Mouse (Mus musculus): Measurements from ENCODE around the gene Mier2. TPM values are rescaled to one million over a fixed set of nuclear protein-coding genes. Genes with fewer than 3 reads are reported as not detected.

The Mier2 gene
- polyA plus RNA-seq, 2 experiments = 56.5 to 162 TPM

DNA sequence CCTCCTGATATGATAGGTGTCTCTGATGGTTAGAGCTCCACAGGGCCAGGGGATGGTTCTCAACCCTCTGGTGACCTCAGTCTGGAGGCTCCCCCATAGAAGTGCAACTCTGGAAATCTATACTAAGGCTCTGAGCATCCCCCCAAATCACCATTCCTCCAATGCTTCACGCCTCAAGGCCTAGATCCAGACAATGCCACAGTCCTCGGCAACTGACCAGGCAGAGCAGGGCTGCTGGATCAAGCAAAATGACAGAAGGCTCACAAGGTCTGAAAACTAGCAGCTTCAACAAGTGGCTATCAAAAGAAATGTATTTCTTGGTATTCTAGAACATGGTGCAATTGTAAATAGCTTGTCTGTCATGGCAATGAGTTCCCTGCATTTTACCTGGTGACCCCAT is 17.2 kb downstream of the Mier2 start:
- no peaks in the 10 kb centered on the region for H3K27me3 ChIP-seq (ENCODE audit: control insufficient read depth, insufficient read depth, low read length)
- H3K9ac ChIP-seq (ENCODE audit: low read depth, low read length, severe bottlenecking) = no peak overlapping the region
- H3K36me3 ChIP-seq (ENCODE audit: control insufficient read depth, insufficient read depth, low read length) = peaks cover 46% of the 10 kb centered on the region
- DNase-seq (ENCODE audit: low spot score) (no peak), ATAC-seq (ENCODE audit: low FRiP score, low read depth) (no peak)
- peaks cover 6% of the 10 kb centered on the region; the same call in 1 of the 2 replicates for H3K4me1 ChIP-seq (ENCODE audit: control insufficient read depth, insufficient read depth, low read length)
- WGBS = 89% methylated on average over 2 of the region's 2 CpGs
- H3K27ac ChIP-seq (replicated peaks; ENCODE audit: low read depth, low read length) = no peak overlapping the region
- H3K4me3 ChIP-seq (replicated peaks; ENCODE audit: low read length) = no peak overlapping the region
- no peak overlapping the region for H3K4me2 ChIP-seq (replicated peaks; ENCODE audit: low read depth, low read length, severe bottlenecking)
- no peaks in the 10 kb centered on the region for H3K9me3 ChIP-seq (ENCODE audit: control insufficient read depth, low read length)
- no peak for TF ChIP-seq POLR2A (IDR thresholded peaks at IDR 0.05; ENCODE audit: borderline replicate concordance, extremely low read depth, insufficient read depth, insufficient read length)

DNA sequence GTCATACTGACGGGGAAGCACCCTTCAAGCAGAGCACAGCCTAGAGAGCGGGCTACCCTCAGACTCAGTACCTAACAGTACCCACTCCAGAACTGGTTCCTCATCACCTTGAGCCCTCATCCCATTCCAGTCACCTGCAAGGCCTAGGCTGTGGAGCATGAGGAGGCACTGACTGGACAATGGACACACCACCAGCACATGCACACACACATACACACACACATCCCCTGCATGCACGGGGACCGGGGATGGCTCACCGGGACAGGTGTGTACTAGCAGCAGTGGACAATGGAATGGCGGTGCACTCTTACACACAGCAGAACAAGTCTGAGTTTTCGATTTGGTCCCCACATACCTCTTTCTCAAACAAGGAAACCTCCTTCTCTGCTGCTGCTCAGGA is 17.7 kb downstream of the Mier2 start:
- H3K4me2 ChIP-seq (replicated peaks; ENCODE audit: low read depth, low read length, severe bottlenecking) = no peak overlapping the region
- no peak overlapping the region for H3K27ac ChIP-seq (replicated peaks; ENCODE audit: low read depth, low read length)
- no peak for TF ChIP-seq POLR2A (IDR thresholded peaks at IDR 0.05; ENCODE audit: borderline replicate concordance, extremely low read depth, insufficient read depth, insufficient read length)
- H3K4me3 ChIP-seq (replicated peaks; ENCODE audit: low read length) = no peak overlapping the region
- peaks cover 41% of the 10 kb centered on the region for H3K36me3 ChIP-seq (ENCODE audit: control insufficient read depth, insufficient read depth, low read length)
- H3K4me1 ChIP-seq (ENCODE audit: control insufficient read depth, insufficient read depth, low read length) = peaks cover 7% of the 10 kb centered on the region; the same call in 1 of the 2 replicates
- DNase-seq (ENCODE audit: low spot score) = no peak
- H3K9ac ChIP-seq (ENCODE audit: low read depth, low read length, severe bottlenecking) = no peak overlapping the region
- 97% methylated on average over 7 of the region's 7 CpGs for WGBS
- H3K27me3 ChIP-seq (ENCODE audit: control insufficient read depth, insufficient read depth, low read length) = no peaks in the 10 kb centered on the region
- ATAC-seq (ENCODE audit: low FRiP score, low read depth) = no peak
- no peaks in the 10 kb centered on the region for H3K9me3 ChIP-seq (ENCODE audit: control insufficient read depth, low read length)

DNA sequence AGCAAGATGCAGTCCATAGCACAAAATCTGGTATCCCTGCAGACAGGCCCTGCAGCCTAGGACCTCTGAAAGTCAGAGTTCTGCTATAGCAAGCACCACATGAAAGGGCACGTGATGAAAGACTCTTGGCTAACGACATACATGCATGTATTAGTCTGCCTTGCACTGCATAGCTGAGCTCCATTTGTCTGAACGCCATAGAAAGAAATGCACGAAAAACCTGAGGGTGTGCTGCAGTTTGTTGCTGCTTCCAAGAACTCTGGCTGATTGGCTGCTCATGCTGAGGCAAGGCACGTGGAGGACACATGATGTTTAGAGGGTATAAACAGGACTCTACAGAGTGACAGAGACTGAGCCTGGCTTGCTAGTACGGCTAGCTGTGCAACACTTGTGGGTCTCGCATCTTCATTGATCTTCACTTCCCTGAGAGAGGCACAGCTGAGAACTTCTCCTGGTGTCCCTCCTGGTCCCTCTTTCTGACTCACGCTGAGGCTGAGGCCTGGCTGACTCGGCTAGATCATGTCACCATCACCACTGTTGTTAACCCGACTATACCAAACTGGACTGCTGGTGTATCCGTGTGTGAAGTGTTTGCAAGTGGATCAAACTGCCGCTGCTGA is 18.4 kb downstream of the Mier2 start:
- Histone ChIP-seq H3K4me3 (replicated peaks; ENCODE audit: low read length) (no peak overlapping the region), H3K27me3 (ENCODE audit: control insufficient read depth, insufficient read depth, low read length) (no peaks in the 10 kb centered on the region), H3K4me1 (ENCODE audit: control insufficient read depth, insufficient read depth, low read length) (peaks cover 7% of the 10 kb centered on the region; the same call in 1 of the 2 replicates), H3K9ac (ENCODE audit: low read depth, low read length, severe bottlenecking) (no peak overlapping the region), H3K4me2 (replicated peaks; ENCODE audit: low read depth, low read length, severe bottlenecking) (no peak overlapping the region), H3K9me3 (ENCODE audit: control insufficient read depth, low read length) (no peaks in the 10 kb centered on the region), H3K27ac (replicated peaks; ENCODE audit: low read depth, low read length) (no peak overlapping the region), H3K36me3 (ENCODE audit: control insufficient read depth, insufficient read depth, low read length) (peaks cover 34% of the 10 kb centered on the region)
- DNase-seq (ENCODE audit: low spot score) = no peak
- TF ChIP-seq POLR2A (IDR thresholded peaks at IDR 0.05; ENCODE audit: borderline replicate concordance, extremely low read depth, insufficient read depth, insufficient read length) = no peak
- WGBS = 73% methylated on average over 12 of the region's 12 CpGs
- no peak for ATAC-seq (ENCODE audit: low FRiP score, low read depth)

DNA sequence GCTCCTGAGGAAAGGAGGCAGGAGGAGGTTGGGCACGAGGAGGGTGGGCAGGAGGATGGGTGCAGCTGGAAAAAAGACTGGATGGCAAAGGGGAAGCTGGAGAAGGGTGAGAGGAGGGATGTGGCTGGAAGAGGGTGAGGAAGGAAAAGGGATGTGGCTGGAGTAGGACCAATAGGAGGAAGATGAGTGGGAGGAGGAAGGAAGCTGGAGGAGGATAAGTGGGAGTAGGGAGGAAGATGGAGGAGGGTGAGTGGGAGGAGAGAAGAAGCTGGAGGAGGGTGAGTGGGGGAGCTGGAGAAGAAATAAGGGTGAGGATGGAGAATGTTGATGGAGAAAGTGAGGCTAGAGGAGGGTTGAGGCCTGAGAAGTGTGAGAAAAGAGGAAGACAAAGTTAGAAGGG is 19.6 kb downstream of the Mier2 start:
- H3K4me1 ChIP-seq (ENCODE audit: control insufficient read depth, insufficient read depth, low read length) = peaks cover 7% of the 10 kb centered on the region; the same call in 1 of the 2 replicates
- H3K27me3 ChIP-seq (ENCODE audit: control insufficient read depth, insufficient read depth, low read length) = no peaks in the 10 kb centered on the region
- H3K9me3 ChIP-seq (ENCODE audit: control insufficient read depth, low read length) = no peaks in the 10 kb centered on the region
- peaks cover 22% of the 10 kb centered on the region for H3K36me3 ChIP-seq (ENCODE audit: control insufficient read depth, insufficient read depth, low read length)
- H3K4me2 ChIP-seq (replicated peaks; ENCODE audit: low read depth, low read length, severe bottlenecking) = no peak overlapping the region
- no peak for TF ChIP-seq POLR2A (IDR thresholded peaks at IDR 0.05; ENCODE audit: borderline replicate concordance, extremely low read depth, insufficient read depth, insufficient read length)
- no peak overlapping the region for H3K27ac ChIP-seq (replicated peaks; ENCODE audit: low read depth, low read length)
- H3K9ac ChIP-seq (ENCODE audit: low read depth, low read length, severe bottlenecking) = no peak overlapping the region
- ATAC-seq (ENCODE audit: low FRiP score, low read depth) (no peak), DNase-seq (ENCODE audit: low spot score) (no peak)
- 53% methylated on average over 1 of the region's 1 CpGs for WGBS
- H3K4me3 ChIP-seq (replicated peaks; ENCODE audit: low read length) = no peak overlapping the region

DNA sequence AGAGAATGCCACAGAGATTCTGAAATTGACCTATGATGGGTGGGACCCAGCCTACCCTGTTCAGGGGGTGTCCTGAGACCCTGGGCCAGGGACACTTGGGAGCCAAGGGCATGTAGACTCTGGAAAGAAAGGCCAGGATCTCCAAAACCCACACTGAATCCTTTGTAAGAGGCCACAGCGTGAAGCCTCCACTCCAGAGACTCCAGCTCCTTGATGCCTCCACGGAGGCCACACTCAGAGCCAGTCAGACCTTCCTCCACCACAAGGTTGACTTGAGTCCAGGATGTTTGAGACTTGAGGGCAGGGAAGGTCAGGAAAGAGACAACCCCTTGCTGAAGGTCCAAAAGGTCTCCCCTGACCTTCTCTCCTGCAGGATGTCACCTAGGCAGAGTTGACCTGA is 20.6 kb downstream of the Mier2 start:
- Histone ChIP-seq H3K9ac (ENCODE audit: low read depth, low read length, severe bottlenecking) (no peak overlapping the region), H3K27me3 (ENCODE audit: control insufficient read depth, insufficient read depth, low read length) (no peaks in the 10 kb centered on the region), H3K4me2 (replicated peaks; ENCODE audit: low read depth, low read length, severe bottlenecking) (no peak overlapping the region), H3K4me1 (ENCODE audit: control insufficient read depth, insufficient read depth, low read length) (peaks cover 7% of the 10 kb centered on the region; the same call in 1 of the 2 replicates), H3K36me3 (ENCODE audit: control insufficient read depth, insufficient read depth, low read length) (peaks cover 12% of the 10 kb centered on the region), H3K9me3 (ENCODE audit: control insufficient read depth, low read length) (no peaks in the 10 kb centered on the region), H3K4me3 (replicated peaks; ENCODE audit: low read length) (no peak overlapping the region), H3K27ac (replicated peaks; ENCODE audit: low read depth, low read length) (no peak overlapping the region)
- no peak for ATAC-seq (ENCODE audit: low FRiP score, low read depth)
- DNase-seq (ENCODE audit: low spot score) = no peak
- 85% methylated on average over 2 of the region's 2 CpGs for WGBS
- no peak for TF ChIP-seq POLR2A (IDR thresholded peaks at IDR 0.05; ENCODE audit: borderline replicate concordance, extremely low read depth, insufficient read depth, insufficient read length)
